Mouse (Mus musculus): ENCODE measurements at regions not wholly inside any gene's neighbourhood (a gene's known extent, or its start where the extent isn't known, plus 50 kb on each side); places are given as distances from the start of the nearest gene placed in this dataset.
"Not testable (repeated sequence)": the region's sequence is repeated elsewhere in the genome, so short reads cannot be mapped to it uniquely, and the experiment has no call there.

- TF ChIP-seq CTCF (conservative IDR thresholded peaks at IDR 0.05; ENCODE audit: low read length); POU5F1 (IDR thresholded peaks at IDR 0.05; ENCODE audit: borderline replicate concordance, low read length): not testable (repeated sequence)
Measured at GRCm38 (mm10) chr9:33169093-33169492, 533.1 kb downstream of the Ets1 start.
